Mouse (Mus musculus) MEL (cell line): ENCODE data around the gene Spry2. TPM values are rescaled to one million over a fixed set of nuclear protein-coding genes. Genes with fewer than 3 reads are reported as not detected.

Source experiments
- DNase-seq: peaks from one replicate; pipeline ENCODE4 v3.0.0; 2011; ENCODE audit warnings: low read depth, low spot score
- H3K27ac ChIP-seq: 2 replicates; pipeline ENCODE4 v1.5.1; 2012; ENCODE audit warnings: low read depth, mild to moderate bottlenecking, control low read depth, low read length, moderate library complexity; ENCODE audit not compliant: control insufficient read depth
- H3K27me3 ChIP-seq, 2 experiments: fragments of 150-350 bp in 1 of 2; sonication (generic) in 1 of 2; 2 replicates each; pipeline ENCODE4 v1.6.1; 2012; ENCODE audit warnings: low read length in 2 of 2, mild to moderate bottlenecking in 2 of 2, improper control_type of control experiment in 1 of 2, moderate library complexity in 1 of 2; ENCODE audit not compliant: insufficient read depth in 2 of 2, control insufficient read depth in 1 of 2
- H3K36me3 ChIP-seq, 2 experiments: 2 replicates each; pipeline ENCODE4 v1.6.1; 2012 to 2014; ENCODE audit warnings: low read length in 2 of 2, improper control_type of control experiment in 1 of 2, inconsistent platforms in 1 of 2, mild to moderate bottlenecking in 1 of 2; ENCODE audit not compliant: insufficient read depth in 2 of 2, control insufficient read depth in 1 of 2
- H3K4me1 ChIP-seq, 2 experiments: fragments of 150-350 bp in 1 of 2; sonication (generic) in 1 of 2; 2 replicates each; pipeline ENCODE4 v1.6.1; 2012; ENCODE audit warnings: low read length in 2 of 2, improper control_type of control experiment in 1 of 2, mild to moderate bottlenecking in 1 of 2; ENCODE audit not compliant: insufficient read depth in 2 of 2, control insufficient read depth in 1 of 2
- H3K4me3 ChIP-seq, 2 experiments: fragments of 150-350 bp in 1 of 2; sonication (generic) in 1 of 2; 2 replicates each; pipeline ENCODE4 v1.5.1; 2012; ENCODE audit warnings: low read depth in 2 of 2, low read length in 2 of 2, mild to moderate bottlenecking in 2 of 2, moderate library complexity in 2 of 2, control low read depth in 1 of 2, improper control_type of control experiment in 1 of 2; ENCODE audit not compliant: control insufficient read depth in 1 of 2, insufficient read depth in 1 of 2
- H3K79me2 ChIP-seq: 2 replicates; pipeline ENCODE4 v1.6.1; 2012; ENCODE audit warnings: mild to moderate bottlenecking, low read length, moderate library complexity; ENCODE audit not compliant: control insufficient read depth, poor library complexity, insufficient read depth
- H3K9ac ChIP-seq: 2 replicates; pipeline ENCODE4 v1.6.1; 2012; ENCODE audit warnings: low read depth, mild to moderate bottlenecking, control low read depth, low read length, moderate library complexity; ENCODE audit not compliant: control insufficient read depth, poor library complexity, severe bottlenecking
- H3K9me3 ChIP-seq: fragments of 150-350 bp; sonication (generic); replicated peaks from 2 replicates; pipeline ENCODE4 v1.6.1; 2012; ENCODE audit warnings: mild to moderate bottlenecking, low read length, improper control_type of control experiment, moderate library complexity; ENCODE audit not compliant: insufficient read depth
- BHLHE40 ChIP-seq: IDR thresholded peaks from 2 replicates; pipeline ENCODE4 v1.6.1; 2012; ENCODE audit warnings: low read depth, mild to moderate bottlenecking, inconsistent platforms, low read length, improper control_type of control experiment, borderline replicate concordance
- CHD1 ChIP-seq: IDR thresholded peaks from 2 replicates; pipeline ENCODE4 v1.6.1; 2012; ENCODE audit warnings: low read depth, mild to moderate bottlenecking, inconsistent platforms, low read length, improper control_type of control experiment
- CHD2 ChIP-seq: IDR thresholded peaks from 2 replicates; pipeline ENCODE4 v1.6.1; 2011; ENCODE audit warnings: low read length, improper control_type of control experiment
- ETS1 ChIP-seq: IDR thresholded peaks from 2 replicates; pipeline ENCODE4 v1.6.1; 2012; ENCODE audit warnings: low read depth, mild to moderate bottlenecking, inconsistent platforms, low read length, improper control_type of control experiment, moderate library complexity
- GABPA ChIP-seq: IDR thresholded peaks from 2 replicates; pipeline ENCODE4 v1.6.1; 2012; ENCODE audit warnings: low read depth, mild to moderate bottlenecking, inconsistent platforms, low read length, improper control_type of control experiment, moderate library complexity
- HCFC1 ChIP-seq: IDR thresholded peaks from 2 replicates; pipeline ENCODE4 v1.6.1; 2012; ENCODE audit warnings: low read depth, mild to moderate bottlenecking, inconsistent platforms, low read length, improper control_type of control experiment, moderate library complexity
- KAT2A ChIP-seq: conservative IDR thresholded peaks from 2 replicates; pipeline ENCODE4 v1.6.1; 2012; ENCODE audit warnings: low read depth, low read length, improper control_type of control experiment, inconsistent platforms
- MAFK ChIP-seq: IDR thresholded peaks from 2 replicates; pipeline ENCODE4 v1.6.1; 2011; ENCODE audit warnings: low read depth, mild to moderate bottlenecking, low read length, improper control_type of control experiment, borderline replicate concordance
- MAX ChIP-seq: IDR thresholded peaks from 2 replicates; pipeline ENCODE4 v1.6.1; 2011; ENCODE audit warnings: low read length, improper control_type of control experiment
- MXI1 ChIP-seq: IDR thresholded peaks from 2 replicates; pipeline ENCODE4 v1.6.1; 2011; ENCODE audit warnings: mild to moderate bottlenecking, low read depth, low read length, improper control_type of control experiment
- MYC ChIP-seq: IDR thresholded peaks from 2 replicates; pipeline ENCODE4 v1.6.1; 2011; ENCODE audit warnings: low read depth, mild to moderate bottlenecking, low read length, improper control_type of control experiment, moderate library complexity
- POLR2AphosphoS2 ChIP-seq: IDR thresholded peaks from 2 replicates; pipeline ENCODE4 v1.6.1; 2011; ENCODE audit warnings: low read length, improper control_type of control experiment
- RAD21 ChIP-seq: IDR thresholded peaks from 2 replicates; pipeline ENCODE4 v1.6.1; 2011; ENCODE audit warnings: mild to moderate bottlenecking, low read depth, low read length, improper control_type of control experiment
- RCOR1 ChIP-seq: IDR thresholded peaks from 2 replicates; pipeline ENCODE4 v1.6.1; 2012; ENCODE audit warnings: low read depth, mild to moderate bottlenecking, inconsistent platforms, low read length, improper control_type of control experiment
- SMC3 ChIP-seq: IDR thresholded peaks from 2 replicates; pipeline ENCODE4 v1.6.1; 2011; ENCODE audit warnings: low read depth, low read length, improper control_type of control experiment
- TBP ChIP-seq: IDR thresholded peaks from 2 replicates; pipeline ENCODE4 v1.8.0; 2011; ENCODE audit warnings: low read depth, low read length, improper control_type of control experiment
- TCF12 ChIP-seq: IDR thresholded peaks from 2 replicates; pipeline ENCODE4 v1.6.1; 2014; ENCODE audit warnings: low read depth, mild to moderate bottlenecking, inconsistent platforms, low read length, improper control_type of control experiment, moderate library complexity
- ZC3H11A ChIP-seq: IDR thresholded peaks from 2 replicates; pipeline ENCODE4 v1.6.1; 2012; ENCODE audit warnings: low read depth, mild to moderate bottlenecking, inconsistent platforms, low read length, improper control_type of control experiment
- ZKSCAN1 ChIP-seq: IDR thresholded peaks from 2 replicates; pipeline ENCODE4 v1.6.1; 2012; ENCODE audit warnings: low read depth, mild to moderate bottlenecking, inconsistent platforms, low read length, improper control_type of control experiment, moderate library complexity
- ZMIZ1 ChIP-seq: IDR thresholded peaks from 2 replicates; pipeline ENCODE4 v1.6.1; 2012; ENCODE audit warnings: low read depth, mild to moderate bottlenecking, inconsistent platforms, low read length, improper control_type of control experiment, moderate library complexity
- ZNF384 ChIP-seq: IDR thresholded peaks from 2 replicates; pipeline ENCODE4 v1.6.1; 2012; ENCODE audit warnings: low read depth, mild to moderate bottlenecking, inconsistent platforms, low read length, improper control_type of control experiment
- polyA plus RNA-seq, 2 experiments: library from polyadenylated mRNA; stranded (reverse) in 1 of 2; unstranded in 1 of 2; fragments of >175 nt in 1 of 2; fragments of >200 nt in 1 of 2; gene quantifications; 2 replicates each; pipeline versions ENCODE4 v1.2.1 to v1.2.4; 2012; ENCODE audit warnings: low replicate concordance in 2 of 2, low read depth in 1 of 2; ENCODE audit not compliant: insufficient read length in 2 of 2, insufficient read depth in 1 of 2, missing spikeins in 1 of 2
- total RNA-seq: library from RNA; depleted of rRNA; stranded (reverse); fragments of 300-350 nt; gene quantifications from 2 replicates; pipeline ENCODE4 v1.2.3, GENCODE M21; 2012

Gene Spry2
- total and polyA plus RNA-seq, 3 experiments: 0.07 TPM; not detected in 2

- TF ChIP-seq CHD2 (no peak), ZMIZ1 (no peak), HCFC1 (no peak), ETS1 (no peak), CHD1 (no peak), TCF12 (no peak), RAD21 (no peak), KAT2A (no peak), POLR2AphosphoS2 (no peak), SMC3 (no peak), ZC3H11A (no peak), MAFK (no peak), MAX (no peak), MYC (no peak), BHLHE40 (no peak), ZKSCAN1 (no peak), GABPA (no peak), ZNF384 (no peak), MXI1 (no peak)
- TF ChIP-seq, all 39 proteins: peak for 0
- H3K79me2 ChIP-seq: no peaks in the 10 kb centered on the region
- DNase-seq: no peak
- H3K4me1 ChIP-seq: no peaks in the 10 kb centered on the region
- H3K9me3 ChIP-seq: no peaks in the 10 kb centered on the region
- H3K4me3 ChIP-seq: no peak overlapping the region
- no peak overlapping the region for H3K9ac ChIP-seq
- no peaks in the 10 kb centered on the region for H3K36me3 ChIP-seq
- H3K27me3 ChIP-seq: no peaks in the 10 kb centered on the region
- H3K27ac ChIP-seq: no peak overlapping the region
These were observed 36.7 kb downstream of the Spry2 start for GRCm38 (mm10) chr14:105859876-105860275.

GRCm38 (mm10) chr14:105859368-105859767 lies 37.3 kb downstream of the Spry2 start:
- Histone ChIP-seq H3K4me1 (no peaks in the 10 kb centered on the region), H3K36me3 (no peaks in the 10 kb centered on the region), H3K79me2 (no peaks in the 10 kb centered on the region), H3K4me3 (no peak overlapping the region), H3K9ac (no peak overlapping the region), H3K27me3 (no peaks in the 10 kb centered on the region), H3K9me3 (no peaks in the 10 kb centered on the region), H3K27ac (no peak overlapping the region)
- no peak for DNase-seq
- no peak for TF ChIP-seq TBP
- TF ChIP-seq RCOR1: no peak
- no peak for TF ChIP-seq KAT2A
- no peak for TF ChIP-seq MYC
